Mouse (Mus musculus) NIH3T3 (cell line): Measurements from ENCODE around the gene Tmem135.

Experiments used
- DNase-seq: peaks from one replicate; pipeline ENCODE4 v3.0.0-alpha.2; 2012; ENCODE audit warnings: low read depth

Gene Tmem135

GRCm38 (mm10) chr7:89248135-89248850 lies 155.7 kb downstream of the Tmem135 start:
- no peak for DNase-seq

DNA sequence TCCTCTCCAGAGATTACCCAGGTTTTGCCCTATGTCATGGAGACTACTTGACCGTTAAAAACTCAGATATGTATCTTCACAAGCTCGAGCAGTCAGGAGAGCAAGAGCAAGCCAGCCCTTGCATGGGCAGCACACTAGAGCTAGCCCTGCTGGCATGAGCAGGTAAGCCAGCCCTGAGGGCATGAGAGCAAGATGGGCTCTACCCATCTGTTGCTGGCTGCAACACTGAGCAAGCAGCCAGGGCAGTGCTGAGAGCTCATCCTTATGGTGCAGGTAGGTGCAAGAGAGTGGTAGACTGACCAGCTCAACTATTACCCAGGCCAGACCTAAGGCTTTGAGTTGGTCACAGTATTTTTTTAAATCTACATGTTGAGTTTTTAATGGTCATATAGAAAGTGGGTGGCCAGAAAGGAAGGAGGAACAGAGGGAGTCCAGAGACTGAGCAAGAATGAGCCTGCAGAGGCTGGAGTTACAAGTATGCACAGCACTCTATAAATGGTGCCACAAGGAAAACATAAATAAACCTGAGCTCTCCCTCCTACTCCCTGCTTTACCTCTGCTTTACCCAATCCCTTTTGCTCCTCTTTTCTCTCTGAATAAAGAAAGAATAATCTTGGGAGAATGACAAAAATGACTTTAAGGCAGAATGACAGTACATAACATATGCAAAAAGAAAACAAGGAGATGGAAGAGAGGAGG lies 156.9 kb downstream of the Tmem135 start:
- no peak for DNase-seq

DNA sequence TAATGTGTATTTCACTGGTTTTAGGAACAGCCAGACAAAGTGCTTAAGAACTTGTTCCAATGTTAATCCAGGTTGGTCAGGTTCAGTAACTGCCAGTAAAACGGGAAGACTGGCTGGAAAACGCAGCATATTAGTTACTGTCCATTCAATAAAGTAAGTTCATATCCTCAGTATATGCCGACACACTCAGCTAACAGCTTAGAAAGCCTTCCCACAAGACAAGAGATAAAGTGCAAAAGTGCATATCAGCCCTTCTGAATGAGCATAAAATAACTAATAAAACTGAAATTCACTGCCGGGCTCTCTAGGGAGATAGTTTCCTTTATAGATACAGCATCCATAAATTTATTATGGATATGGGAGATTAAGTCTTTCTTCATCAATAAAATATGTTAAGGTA lies 161.5 kb downstream of the Tmem135 start:
- no peak for DNase-seq

GRCm38 (mm10) chr7:89242143-89242542 lies 161.9 kb downstream of the Tmem135 start:
- DNase-seq, result no peak

DNA sequence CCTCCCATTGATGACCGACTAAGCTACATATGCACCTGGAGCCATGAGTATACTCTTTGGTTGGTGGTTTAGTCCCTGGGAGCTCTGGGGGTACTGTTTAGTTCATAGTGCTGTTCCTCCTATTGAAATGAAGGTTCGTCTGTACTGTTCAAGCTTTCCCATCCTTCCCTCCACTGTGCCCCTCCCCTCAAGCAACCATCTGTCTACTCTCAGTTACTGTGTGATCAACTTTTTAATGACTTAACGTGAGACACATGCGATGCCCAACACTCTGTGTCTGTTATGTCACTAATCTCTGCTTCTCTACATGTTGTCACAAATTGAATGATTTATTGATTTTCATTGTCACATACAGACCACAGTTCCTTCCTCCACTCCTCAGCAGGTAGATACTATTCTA lies 164.4 kb downstream of the Tmem135 start:
- DNase-seq, result no peak

DNA sequence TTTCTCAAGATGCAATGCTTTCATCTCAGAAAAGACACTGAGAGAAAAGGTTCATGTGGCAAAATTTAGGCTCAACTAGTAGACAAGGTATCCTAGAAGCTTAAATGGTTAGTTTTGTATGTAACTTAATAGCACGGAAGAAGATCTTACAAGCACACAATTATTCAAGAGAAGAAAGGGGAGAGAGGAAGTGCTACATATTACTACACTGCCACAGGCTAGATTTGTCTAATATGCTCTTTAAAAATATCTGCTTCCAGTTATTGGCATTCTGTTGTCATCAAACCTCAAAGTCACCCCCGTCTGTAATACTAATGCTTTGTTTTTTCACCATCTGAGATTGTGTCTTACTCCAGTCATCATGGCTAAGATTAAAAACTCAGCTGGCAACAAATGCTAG lies 167.4 kb downstream of the Tmem135 start:
- no peak for DNase-seq

DNA sequence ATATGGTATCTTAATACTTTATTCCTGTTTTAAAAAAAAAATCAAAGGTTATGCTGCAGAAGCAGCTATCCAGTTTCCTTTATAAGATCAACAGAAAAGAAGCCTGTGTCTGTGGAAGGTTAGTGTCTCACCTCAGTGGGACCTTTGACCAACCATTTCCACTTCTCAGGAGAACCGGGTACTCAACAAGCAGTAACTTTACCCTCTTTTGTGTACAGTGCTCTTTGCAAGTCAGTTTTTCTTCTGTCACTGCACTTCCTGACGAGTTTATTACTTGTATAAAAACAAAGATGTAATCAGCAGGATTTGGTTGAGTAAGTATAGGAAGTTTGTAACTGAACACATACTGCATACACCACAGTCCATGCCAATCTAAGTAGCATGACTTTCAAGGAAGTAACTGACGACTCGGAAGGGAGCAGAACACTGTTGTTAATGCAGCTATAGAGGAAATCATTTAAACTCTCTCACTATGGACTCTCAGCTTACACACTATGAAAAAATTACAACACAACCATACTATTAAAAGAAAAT lies 168.0 kb downstream of the Tmem135 start:
- no peak for DNase-seq

DNA sequence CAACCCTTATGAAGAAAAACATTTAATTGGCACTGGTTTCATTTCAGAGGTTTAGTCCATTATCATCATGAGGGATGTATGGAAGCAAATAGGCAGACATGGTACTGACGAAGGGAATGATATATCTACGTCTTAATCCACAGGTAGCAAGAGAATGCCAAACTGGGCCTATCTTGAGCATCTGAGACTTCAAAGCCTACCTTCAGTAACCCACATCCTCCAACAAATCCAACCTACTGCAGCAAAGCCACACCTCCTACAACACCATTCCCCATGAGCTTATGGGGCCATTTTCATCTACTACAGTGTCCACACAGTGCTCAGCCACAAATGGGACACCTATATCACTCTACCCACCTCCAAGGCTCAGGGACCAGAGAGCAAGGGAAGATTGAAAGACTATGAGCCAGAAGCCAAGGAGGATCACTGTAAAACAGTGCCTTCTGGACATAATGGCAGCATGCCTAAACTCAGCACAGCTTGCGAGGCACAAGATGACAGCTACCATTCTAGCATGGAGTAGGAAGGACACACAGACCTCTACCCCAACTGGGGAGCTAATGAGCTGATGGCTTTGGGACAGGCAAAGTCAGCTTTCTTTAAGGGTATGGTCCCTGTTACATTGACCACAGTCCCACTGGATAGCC lies 171.4 kb downstream of the Tmem135 start:
- DNase-seq, result no peak

- DNase-seq, result peak; percentile 15
These were observed 172.7 kb downstream of the Tmem135 start for GRCm38 (mm10) chr7:89231200-89231790.

DNA sequence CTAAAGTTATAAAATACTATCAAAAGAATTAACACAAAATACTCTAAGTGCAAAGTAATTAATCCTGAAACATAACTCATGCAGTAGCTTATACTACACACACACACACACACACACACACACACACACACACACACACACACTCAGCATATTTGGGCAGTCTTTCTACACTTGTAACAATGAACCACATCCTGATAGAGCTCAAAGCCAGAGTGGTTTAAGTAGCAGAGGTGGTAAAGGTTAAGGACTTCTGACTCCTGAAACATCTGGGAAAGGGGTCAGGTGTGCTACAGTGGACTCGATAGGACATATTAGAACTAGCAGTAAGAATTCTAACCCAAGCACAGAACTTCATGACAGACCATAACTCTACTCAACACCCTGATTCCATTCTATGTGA lies 181.4 kb downstream of the Tmem135 start:
- no peak for DNase-seq

GRCm38 (mm10) chr7:89216628-89217027 lies 187.4 kb downstream of the Tmem135 start:
- DNase-seq, result peak; percentile 58

GRCm38 (mm10) chr7:89216118-89216517 lies 187.9 kb downstream of the Tmem135 start:
- DNase-seq, result no peak

DNA sequence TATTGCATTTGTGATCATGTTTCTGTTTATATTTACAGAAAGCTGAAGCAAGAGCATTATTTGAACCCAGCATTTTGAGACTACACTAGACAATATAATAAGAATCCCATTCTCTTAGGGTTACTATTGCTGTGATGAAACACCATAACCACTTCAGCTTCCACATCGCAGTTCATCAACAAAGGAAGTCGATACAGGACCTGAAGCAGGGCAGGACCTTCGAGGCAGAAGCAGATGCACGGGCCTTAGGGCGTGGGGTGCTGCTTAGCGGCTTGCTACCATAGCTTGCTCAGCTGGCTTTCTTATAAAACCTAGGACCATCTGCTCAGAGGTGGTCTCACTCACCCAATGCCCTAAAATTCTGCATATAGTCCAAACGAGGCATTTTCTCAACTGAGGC lies 188.3 kb downstream of the Tmem135 start:
- DNase-seq, result no peak

DNA sequence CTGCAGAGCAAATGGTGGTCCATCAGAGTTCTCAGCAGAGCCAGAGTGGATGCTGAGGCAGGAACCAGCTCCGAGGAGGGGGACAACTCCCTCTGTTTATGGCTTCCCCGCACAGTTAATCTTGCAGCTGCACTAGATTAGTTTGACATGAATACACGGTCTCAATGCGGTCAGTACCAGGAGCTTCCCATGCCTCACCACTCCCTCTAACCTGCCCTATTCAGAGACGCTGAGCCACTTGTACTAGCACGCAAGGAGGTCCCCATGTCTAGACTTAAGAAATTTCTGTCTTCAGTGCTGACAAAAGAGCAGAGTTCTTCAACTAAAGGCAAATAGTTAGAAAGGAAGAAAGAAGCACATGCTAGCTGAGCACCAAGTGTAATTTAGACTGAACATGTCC lies 193.5 kb downstream of the Tmem135 start:
- DNase-seq, result no peak

GRCm38 (mm10) chr7:89206165-89206564 lies 197.9 kb downstream of the Tmem135 start:
- no peak for DNase-seq

- DNase-seq, result no peak
These were observed 198.6 kb downstream of the Tmem135 start for GRCm38 (mm10) chr7:89205402-89205801.

DNA sequence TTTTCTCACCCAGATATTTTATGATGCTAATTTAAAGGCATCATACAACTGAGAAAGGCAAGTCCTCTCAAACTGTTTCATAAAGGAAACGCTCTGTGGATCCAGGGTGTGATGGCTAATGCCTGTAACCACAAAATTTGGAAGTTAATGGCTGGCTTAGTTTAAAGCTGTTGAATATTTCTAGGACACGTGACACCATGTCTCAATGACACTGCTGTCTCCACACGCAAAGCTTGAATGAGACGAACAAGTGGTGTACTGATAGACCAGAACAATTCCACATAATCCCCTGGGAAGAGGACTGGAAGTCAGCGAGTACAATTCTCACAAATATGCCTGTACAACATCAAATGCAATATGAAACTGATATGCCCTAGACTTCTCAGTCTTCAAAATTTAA lies 200.9 kb downstream of the Tmem135 start:
- no peak for DNase-seq

GRCm38 (mm10) chr7:89201954-89202353 lies 202.1 kb downstream of the Tmem135 start:
- DNase-seq, result no peak

DNA sequence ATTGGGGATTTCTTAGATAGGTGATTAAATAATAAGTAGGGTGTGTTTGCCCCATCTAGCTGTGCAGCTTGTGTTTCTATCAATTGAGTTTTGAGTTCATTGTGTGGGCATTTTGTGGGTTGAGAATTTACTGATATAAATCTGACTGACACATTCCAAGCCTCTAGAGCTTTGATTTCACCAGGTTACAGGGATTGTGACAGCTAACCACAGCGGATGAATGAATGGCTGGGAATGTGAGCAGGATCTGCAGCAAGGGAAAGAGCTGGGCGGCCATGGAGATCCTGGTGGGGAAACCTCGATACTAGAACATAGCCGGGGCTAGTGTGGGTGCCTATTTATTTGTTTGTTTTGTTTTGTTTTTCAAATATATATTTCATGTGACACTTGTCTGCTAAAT lies 205.5 kb downstream of the Tmem135 start:
- DNase-seq, result no peak

- DNase-seq, result no peak
These were observed 210.6 kb downstream of the Tmem135 start for GRCm38 (mm10) chr7:89193459-89193858.

- peak; percentile 50 for DNase-seq
These were observed 220.1 kb downstream of the Tmem135 start for GRCm38 (mm10) chr7:89183928-89184327.

DNA sequence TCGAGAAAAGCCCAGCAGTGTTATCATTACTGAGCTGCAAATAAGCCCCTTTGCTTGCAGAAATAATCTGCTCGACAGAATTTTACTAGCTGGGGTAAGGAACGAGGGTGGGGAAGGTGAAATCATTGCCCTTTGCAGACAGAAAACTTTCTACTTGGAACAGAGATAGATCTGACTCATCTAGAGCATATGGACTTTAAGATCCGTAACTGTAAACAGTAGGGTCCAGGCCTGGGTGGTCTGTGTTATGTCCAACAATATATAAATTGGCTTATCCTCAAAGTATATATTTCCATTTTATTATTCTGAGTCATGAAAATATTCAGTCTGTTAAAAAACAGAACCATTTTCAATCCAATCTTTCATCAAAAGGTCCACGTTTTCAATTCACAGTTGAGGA lies 221.1 kb downstream of the Tmem135 start:
- DNase-seq, result no peak

- DNase-seq, result peak; percentile 76
These were observed 222.7 kb downstream of the Tmem135 start for GRCm38 (mm10) chr7:89181285-89181684.
